In the genomic region with DNA sequence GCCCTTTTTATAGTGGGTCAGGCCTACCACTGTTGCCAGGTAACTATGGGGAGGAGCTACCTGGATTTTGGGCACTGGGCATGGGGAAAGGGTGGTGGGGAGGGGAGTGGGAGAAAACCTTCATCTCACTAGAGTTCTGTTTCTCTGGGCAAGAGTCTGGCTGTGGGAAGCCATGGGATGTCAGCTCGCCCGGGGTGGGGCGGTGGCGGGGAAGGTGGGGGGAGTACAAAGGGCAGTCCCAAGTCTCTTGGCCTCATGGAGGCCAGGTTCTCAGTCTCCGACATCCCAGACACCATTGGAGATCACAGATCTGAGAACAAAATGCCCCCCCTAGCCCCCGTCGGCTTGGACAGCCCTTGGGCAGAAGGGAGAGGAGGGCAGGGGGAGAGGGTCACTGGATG, we compare ENCODE assay signal across 10 mouse cellular contexts. TPM values are rescaled to one million over a fixed set of nuclear protein-coding genes. Genes with fewer than 3 reads are reported as not detected.
DNase-seq lines count a peak whose midpoint lies in the region; ATAC-seq and TF ChIP-seq lines count a peak whose summit lies in the region.
"Had no signal": no experiment of that assay in that cellular context is flagged by ENCODE, and none has a peak within 500 bp of the region (broad histone marks: within the 10 kb centered on the region; RNA-seq: fewer than 3 reads in every experiment).

No protein-coding gene starts in this region.

- H3K4me3 ChIP-seq in gastrocnemius, adult 2 months, result no peak overlapping the region
- H3K4me3 ChIP-seq in liver, embryonic 12.5 days, result no peak overlapping the region
- H3K4me3 ChIP-seq in stomach, embryonic 16.5 days (replicated peaks; ENCODE audit: low read length), result no peak overlapping the region

- H3K27ac ChIP-seq in gastrocnemius, adult 2 months, result no peak overlapping the region
- H3K27ac ChIP-seq in liver, embryonic 12.5 days, result no peak overlapping the region
- no peak overlapping the region for H3K27ac ChIP-seq in stomach, embryonic 16.5 days (ENCODE audit: low read length)

- peaks cover 51% of the 10 kb centered on the region for H3K36me3 ChIP-seq in liver, embryonic 12.5 days
- H3K36me3 ChIP-seq in stomach, embryonic 16.5 days (ENCODE audit: control insufficient read depth, insufficient read depth, low read length), result no peaks in the 10 kb centered on the region

- H3K4me2 ChIP-seq in liver, embryonic 12.5 days, result no peak overlapping the region
- no peak overlapping the region for H3K4me2 ChIP-seq in stomach, embryonic 16.5 days (ENCODE audit: low read depth, low read length)

- TF ChIP-seq CTCF in gastrocnemius, adult 2 months (IDR thresholded peaks at IDR 0.05), result no peak

- ATAC-seq in liver, embryonic 12.5 days, result peak; percentile 48
- peak; percentile 61 for ATAC-seq in stomach, embryonic 16.5 days (ENCODE audit: insufficient read depth, low FRiP score)

- WGBS in liver, embryonic 12.5 days (ENCODE audit: insufficient replicate concordance), result 85% methylated on average over 7 of the region's 7 CpGs
- WGBS in stomach, embryonic 16.5 days, result 91% methylated on average over 7 of the region's 7 CpGs

- H3K27me3 ChIP-seq in liver, embryonic 12.5 days (replicated peaks), result no peaks in the 10 kb centered on the region
- no peaks in the 10 kb centered on the region for H3K27me3 ChIP-seq in stomach, embryonic 16.5 days (ENCODE audit: control insufficient read depth, insufficient read depth, low read length)

- H3K4me1 ChIP-seq in liver, embryonic 12.5 days, result no peaks in the 10 kb centered on the region
- H3K4me1 ChIP-seq in stomach, embryonic 16.5 days (ENCODE audit: control insufficient read depth, insufficient read depth, low read length), result no peaks in the 10 kb centered on the region

- H3K9me3 ChIP-seq in liver, embryonic 12.5 days (replicated peaks), result peaks cover 60% of the 10 kb centered on the region
- peaks cover 40% of the 10 kb centered on the region for H3K9me3 ChIP-seq in stomach, embryonic 16.5 days (replicated peaks; ENCODE audit: control insufficient read depth, low read length)

- intact Hi-C loops in gastrocnemius, adult 2 months (cut with DNase I), result no loop called here
- intact Hi-C loops in gastrocnemius, postnatal 14 days (cut with DNase I; ENCODE audit: low total_unique reads), result no loop called here

- H3K9ac ChIP-seq in liver, embryonic 12.5 days, result no peak overlapping the region
- H3K9ac ChIP-seq in stomach, embryonic 16.5 days (ENCODE audit: low read length), result no peak overlapping the region

- peak; percentile 19 for DNase-seq in gastrocnemius, adult 2 months
- DNase-seq in gastrocnemius, postnatal 14 days, result no peak
- DNase-seq in testis, postnatal 10 days (ENCODE audit: low spot score), result peak; percentile 53
- DNase-seq in testis, postnatal 14 days (ENCODE audit: low spot score), result no peak
- DNase-seq in right cerebral cortex, postnatal 36 days (ENCODE audit: low spot score in 2 of 2), result no peak
- no peak for DNase-seq in lung, postnatal 25 days (ENCODE audit: low spot score)
- DNase-seq: adrenal gland, postnatal 10 days; lung, postnatal 10 days had no signal

RNA-seq across cellular contexts. Expression of gene Zfp992, which starts 6.5 kb away (rescaled TPM):
- under 1 TPM; 0.43 to 0.64 TPM for total RNA-seq in gastrocnemius, adult 2 months (2021)
- total RNA-seq in gastrocnemius, postnatal 14 days (2021), result 1 to 10 TPM; 1.0 to 1.2 TPM
- polyA plus RNA-seq in liver, embryonic 12.5 days (2016; fragmentation: Nextera tagmentation; extraction: Ambion mirVana), result 4.7 and 4.8 TPM in 2 replicates
- polyA plus RNA-seq in stomach, embryonic 16.5 days (2015; fragmentation: Nextera tagmentation; extraction: Ambion mirVana), result 1.9 and 2.7 TPM in 2 replicates

RNA-seq across cellular contexts. Expression of gene Zfp981, which starts 46.5 kb away (rescaled TPM):
- under 1 TPM in 1 of 2 experiments, not detected in 1; 0.33 TPM for total RNA-seq in gastrocnemius, adult 2 months (2021)
- total RNA-seq in gastrocnemius, postnatal 14 days (2021), result under 1 TPM; 0.18 to 0.29 TPM
- 0.15 and 0.17 TPM in 2 replicates for polyA plus RNA-seq in liver, embryonic 12.5 days (2016; fragmentation: Nextera tagmentation; extraction: Ambion mirVana)
- not detected in 2 replicates for polyA plus RNA-seq in stomach, embryonic 16.5 days (2015; fragmentation: Nextera tagmentation; extraction: Ambion mirVana)

Comparison
In these comparisons a context has a peak if more than half of its experiments do, and no peak if none do; other contexts are left out.
1. DNase-seq: peak in gastrocnemius, adult 2 months (single experiment) and testis, postnatal 10 days (single experiment); none in gastrocnemius, postnatal 14 days (single experiment), testis, postnatal 14 days (single experiment), right cerebral cortex, postnatal 36 days (0 of 2) and lung, postnatal 25 days (single experiment).